Mouse (Mus musculus) cerebellum, postnatal 4 days (tissue): ENCODE results near the gene Mycbp2.
A peak's percentile ranks its signal among the peaks of the same experiment; 100 is the strongest.

Source experiments
- DNase-seq, 2 experiments: peaks; one replicate each; pipeline ENCODE4 v3.0.0; 2022; ENCODE audit warnings: low spot score in 2 of 2, mixed read lengths in 1 of 2

Gene Mycbp2

GRCm38 (mm10) chr14:103260437-103260836 lies 86.2 kb downstream of the Mycbp2 start:
- DNase-seq = no peak

- no peak for DNase-seq
These were observed 87.9 kb downstream of the Mycbp2 start for GRCm38 (mm10) chr14:103258745-103259144.

DNA sequence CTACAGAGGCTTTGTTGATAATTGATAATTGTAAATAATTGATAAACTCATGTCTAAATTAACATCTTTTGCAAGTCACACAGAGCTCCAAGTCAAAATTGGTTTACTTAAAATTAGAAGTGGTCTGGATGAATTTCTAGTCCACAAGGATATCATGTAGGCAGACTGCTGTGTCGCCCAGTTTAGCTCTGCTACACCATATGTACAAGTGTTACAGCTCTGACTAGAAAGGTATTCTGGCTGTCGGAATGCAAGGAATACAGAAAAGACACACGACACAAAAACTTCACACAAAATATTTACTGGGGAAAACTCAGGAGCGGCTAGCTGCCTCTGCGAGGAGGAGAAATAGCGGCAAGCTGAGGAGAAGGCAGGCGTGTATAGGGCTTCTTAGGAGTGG lies 89.7 kb downstream of the Mycbp2 start:
- no peak for DNase-seq

DNA sequence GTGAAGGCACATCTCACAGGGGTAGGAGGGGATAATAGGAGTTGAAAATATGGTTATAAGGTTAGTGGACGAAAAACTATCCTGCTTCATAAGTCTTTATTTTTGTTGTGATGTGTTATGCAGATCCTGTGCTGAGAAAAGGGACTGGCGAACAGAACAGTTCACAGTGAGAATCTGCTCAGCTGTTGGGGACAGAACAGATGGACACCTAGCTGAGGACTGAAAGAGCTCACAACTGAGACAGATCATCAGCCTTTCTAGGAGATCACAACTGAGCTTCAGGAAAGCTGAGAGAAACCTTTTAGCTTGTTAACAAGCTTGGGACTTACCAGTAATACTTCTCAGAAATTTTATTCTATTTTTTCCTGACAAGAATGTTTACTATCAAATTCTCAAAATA lies 92.3 kb downstream of the Mycbp2 start:
- no peak for DNase-seq

- no peak for DNase-seq
These were observed 104.6 kb downstream of the Mycbp2 start for GRCm38 (mm10) chr14:103242020-103242419.

DNA sequence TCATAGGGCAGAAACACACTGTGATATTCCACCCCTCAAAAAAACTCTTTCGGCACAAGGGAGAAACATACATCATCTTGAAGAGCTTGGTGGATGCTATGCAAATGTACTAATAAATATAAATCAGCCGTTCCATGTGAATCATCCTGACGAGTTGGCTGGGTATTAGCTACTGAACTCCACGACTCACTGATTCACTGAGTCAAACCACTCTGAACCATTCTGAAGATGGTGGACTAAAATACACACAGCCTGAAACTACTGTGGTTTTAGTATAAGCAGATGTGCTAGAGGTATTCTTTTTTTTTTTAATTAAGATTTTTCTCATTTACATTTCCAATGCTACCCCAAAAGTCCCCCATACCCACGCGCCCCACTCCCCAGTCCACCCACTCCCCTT lies 111.8 kb downstream of the Mycbp2 start:
- no peak for DNase-seq

DNA sequence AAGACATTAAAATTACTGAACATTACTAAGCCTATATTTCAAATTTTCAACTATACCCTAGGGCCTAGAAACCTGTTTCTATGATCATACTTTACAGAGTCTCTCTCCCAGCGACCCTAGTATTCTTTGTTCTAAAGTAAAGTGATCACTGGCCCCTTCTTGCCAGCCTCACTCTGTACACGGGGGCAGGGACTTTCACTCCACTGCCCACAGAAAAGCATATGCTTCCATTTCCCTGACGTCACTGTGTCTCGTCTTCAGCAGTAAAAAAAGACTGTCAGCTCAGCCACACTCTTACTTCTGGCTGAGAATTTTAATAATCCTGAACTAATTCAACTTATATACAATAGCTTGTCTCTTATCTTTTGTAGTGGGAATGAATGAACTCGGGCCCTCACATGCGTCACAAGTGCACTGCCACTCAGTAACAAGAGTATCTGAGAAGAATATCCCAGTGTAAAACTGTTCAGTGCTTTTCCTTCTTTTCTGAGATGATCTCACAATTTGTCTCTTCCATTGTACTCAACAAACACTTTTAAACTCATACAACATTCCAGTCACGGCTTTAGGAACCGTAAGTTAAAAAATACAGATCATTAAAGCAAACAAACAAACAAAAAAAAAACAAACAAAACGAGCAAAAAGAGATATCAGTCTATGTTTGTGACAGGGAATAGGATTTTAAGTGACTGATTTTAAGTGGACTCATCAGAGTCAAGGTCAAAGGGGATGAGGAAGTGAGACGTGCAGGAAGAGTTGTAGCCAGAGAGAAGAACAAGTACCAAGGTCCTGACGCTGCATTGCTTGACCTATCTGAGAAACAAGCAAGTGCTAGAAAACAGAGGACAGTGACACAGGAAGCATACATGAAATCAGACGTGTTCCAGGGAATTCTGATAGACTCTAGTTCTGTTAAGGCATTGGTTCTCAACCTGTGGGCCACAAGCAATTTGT lies 112.7 kb downstream of the Mycbp2 start:
- no peak for DNase-seq

DNA sequence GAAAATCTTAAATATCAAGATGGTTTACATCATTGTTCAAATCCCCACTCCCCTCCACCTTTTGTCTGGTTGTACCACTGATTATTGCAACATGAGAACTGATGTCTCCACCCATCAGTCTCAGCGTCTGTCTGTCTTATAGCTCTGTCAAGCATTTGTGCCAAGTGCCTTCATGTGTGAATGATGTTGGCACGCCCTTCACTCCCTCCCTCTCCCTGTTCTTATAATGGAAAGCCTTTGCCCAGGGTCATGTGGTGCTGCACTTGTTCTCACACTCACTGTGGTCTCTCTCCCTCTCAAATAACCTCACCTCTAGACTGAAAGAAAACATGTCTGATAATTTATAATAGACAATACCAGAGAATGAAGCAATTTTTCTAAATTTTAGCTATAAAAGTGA lies 124.3 kb downstream of the Mycbp2 start:
- DNase-seq = peak in 1 of 2 experiments; percentile 16

- peak in 1 of 2 experiments; percentile 34 for DNase-seq
These were observed 124.9 kb downstream of the Mycbp2 start for GRCm38 (mm10) chr14:103221751-103222150.

- DNase-seq = no peak
These were observed 130.3 kb downstream of the Mycbp2 start for GRCm38 (mm10) chr14:103216331-103216730.

DNA sequence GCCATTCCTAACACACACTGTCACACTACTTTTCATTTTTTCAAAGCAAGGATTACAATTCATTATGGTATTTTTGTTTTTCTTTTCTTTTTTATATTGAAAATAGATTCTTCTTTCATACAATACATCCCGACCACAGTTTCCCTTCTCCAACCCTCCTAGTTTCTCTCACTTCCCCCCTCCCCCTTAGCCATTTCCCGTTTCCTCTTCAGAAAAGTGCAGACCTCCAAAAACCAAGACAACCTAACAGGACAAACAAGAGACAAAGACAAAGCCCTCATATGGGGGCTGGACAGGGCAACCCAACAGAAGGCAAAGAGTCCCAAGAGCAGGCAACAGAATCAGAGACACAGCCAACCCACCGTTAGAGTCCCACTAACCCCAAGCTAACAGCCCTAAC lies 160.0 kb downstream of the Mycbp2 start:
- no peak for DNase-seq

- no peak for DNase-seq
These were observed 160.5 kb downstream of the Mycbp2 start for GRCm38 (mm10) chr14:103186076-103186475.

DNA sequence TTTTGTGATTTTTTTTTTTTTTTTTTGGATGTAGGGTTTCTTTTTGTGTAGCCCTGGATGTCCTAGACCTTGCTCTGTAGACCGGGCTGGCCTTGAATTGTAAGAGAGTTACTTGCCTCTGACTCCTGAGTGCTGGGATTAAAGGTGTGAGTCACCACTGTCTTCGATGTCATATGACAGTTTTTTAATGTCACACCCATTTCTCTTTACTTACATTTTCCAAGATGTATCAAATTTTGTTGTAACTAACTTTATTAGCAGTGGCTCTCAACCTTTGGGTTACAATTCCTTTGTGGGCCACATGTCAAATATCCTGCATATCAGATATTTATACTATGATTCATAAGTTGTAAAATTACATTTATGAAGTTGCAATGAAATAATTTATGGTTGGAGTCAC lies 166.5 kb downstream of the Mycbp2 start:
- no peak for DNase-seq

DNA sequence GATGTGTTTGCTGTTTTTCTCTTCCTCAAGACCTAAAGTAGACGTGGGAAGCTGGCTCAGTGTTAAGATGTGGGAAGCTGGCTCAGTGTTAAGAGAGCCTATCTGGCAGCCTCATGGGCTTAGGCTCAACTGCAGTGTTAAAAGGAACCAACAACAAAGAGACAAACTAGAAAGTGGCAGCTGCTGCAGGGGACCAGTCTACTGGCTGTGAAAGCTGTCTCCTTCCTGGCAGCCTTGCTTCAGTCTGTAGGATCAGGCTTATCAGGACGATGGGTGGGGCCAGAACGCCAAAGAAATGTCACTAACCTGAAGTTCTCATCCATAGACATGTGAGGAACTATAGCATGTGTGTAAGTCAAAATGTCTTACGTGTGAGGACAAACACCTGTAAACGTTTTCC lies 183.7 kb downstream of the Mycbp2 start:
- DNase-seq = no peak

DNA sequence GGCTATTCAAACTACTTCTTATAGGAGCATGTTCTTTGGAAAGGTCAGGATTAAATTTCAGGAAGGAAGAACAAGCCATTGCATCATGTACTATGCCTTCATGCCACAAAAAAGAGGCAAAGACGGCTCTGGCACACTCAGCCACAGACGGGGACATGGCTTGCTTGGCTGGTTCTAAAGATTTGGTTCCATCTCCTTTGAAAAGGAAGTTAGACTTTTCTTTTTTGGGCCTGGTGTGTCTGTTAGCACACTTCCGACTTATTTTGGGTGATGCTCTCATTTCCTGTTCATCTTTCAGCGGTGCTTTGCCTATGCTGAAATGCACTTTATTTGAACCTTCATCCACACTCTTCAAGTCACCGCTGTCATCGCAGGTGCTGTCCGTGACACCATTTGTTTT lies 190.9 kb downstream of the Mycbp2 start:
- DNase-seq = no peak

- no peak for DNase-seq
These were observed 196.5 kb downstream of the Mycbp2 start for GRCm38 (mm10) chr14:103150139-103150538.

GRCm38 (mm10) chr14:103131991-103132390 lies 214.6 kb downstream of the Mycbp2 start:
- peak in 1 of 2 experiments; percentile 26 for DNase-seq

DNA sequence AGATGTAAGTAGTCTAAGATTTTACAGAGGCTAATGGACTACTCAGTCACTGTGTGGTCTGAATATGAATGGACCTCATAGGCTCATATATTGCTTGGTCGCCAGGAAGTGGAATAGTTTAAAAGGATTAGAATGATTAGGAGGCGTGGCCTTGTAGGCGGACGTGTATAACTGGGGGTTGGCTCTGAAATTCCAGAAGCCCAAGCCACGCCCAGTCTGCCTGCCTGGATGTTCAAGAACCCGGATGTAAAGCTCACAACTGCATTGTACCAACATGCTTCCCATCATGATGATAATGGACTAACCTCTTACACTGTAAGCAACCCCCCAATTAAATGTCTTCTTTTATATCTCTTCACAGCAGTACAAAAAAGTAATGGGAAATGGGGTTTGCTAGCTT lies 220.9 kb downstream of the Mycbp2 start:
- no peak for DNase-seq

- DNase-seq = no peak
These were observed 231.5 kb downstream of the Mycbp2 start for GRCm38 (mm10) chr14:103114994-103115670.

- DNase-seq = no peak
These were observed 233.8 kb downstream of the Mycbp2 start for GRCm38 (mm10) chr14:103112606-103113363.

DNA sequence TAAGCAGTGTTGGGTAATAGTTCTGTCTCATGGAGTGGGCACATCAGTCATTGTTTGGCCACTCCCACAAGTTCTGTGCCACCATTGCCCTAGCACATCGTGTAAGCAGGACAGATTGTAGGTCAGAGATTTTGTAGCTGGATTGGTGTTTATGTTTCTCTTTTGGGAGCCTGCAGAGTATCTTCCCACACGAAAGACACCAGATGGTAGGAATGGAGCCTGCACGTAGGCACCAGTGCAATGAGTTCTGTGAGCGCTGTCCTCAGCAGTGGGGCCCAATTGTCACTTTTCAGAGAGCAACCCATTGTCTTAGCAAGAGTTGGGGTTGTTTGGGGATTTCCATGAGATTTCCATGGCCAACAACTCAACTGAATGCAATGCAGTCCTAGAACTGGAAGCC lies 236.6 kb downstream of the Mycbp2 start:
- DNase-seq = no peak

GRCm38 (mm10) chr14:103106301-103106700 lies 240.3 kb downstream of the Mycbp2 start:
- DNase-seq = no peak
